Mouse (Mus musculus): ENCODE measurements around the gene Cyb5r2. TPM values are rescaled to one million over a fixed set of nuclear protein-coding genes. Genes with fewer than 3 reads are reported as not detected.

Gene Cyb5r2
- polyA plus RNA-seq, 1 experiment from 2014 or later = 0.08 TPM

GRCm38 (mm10) chr7:107714067-107714466 lies 43.8 kb downstream of the Cyb5r2 start:
- Histone ChIP-seq H3K27ac (no peak overlapping the region), H3K4me1 (replicated peaks) (no peaks in the 10 kb centered on the region), H3K9me3 (no peaks in the 10 kb centered on the region), H3K36me3 (no peaks in the 10 kb centered on the region), H3K4me3 (replicated peaks) (no peak overlapping the region), H3K27me3 (no peaks in the 10 kb centered on the region), H3K9ac (replicated peaks) (no peak overlapping the region), H3K4me2 (replicated peaks) (no peak overlapping the region)
- 84% methylated on average over 5 of the region's 5 CpGs for WGBS
- no peak for ATAC-seq

DNA sequence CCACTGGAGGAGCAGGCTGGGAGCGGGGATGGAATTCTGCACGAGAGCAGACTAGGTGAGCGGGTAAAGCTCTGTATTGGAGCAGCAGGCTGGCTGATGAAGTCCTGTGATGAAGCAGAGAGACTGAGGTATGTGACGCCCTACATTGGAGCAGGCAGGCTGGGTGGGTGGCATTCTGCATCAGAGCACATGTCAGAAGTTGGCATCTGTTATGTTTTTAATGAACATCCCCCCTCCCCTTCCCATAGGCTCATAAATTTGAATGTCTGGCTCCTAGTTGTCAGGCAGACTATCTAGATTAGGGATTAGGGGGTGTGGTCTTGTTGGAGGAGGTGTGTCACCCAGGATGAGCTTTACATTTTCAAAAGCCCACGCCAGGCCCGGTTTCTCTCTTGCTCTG lies 45.1 kb downstream of the Cyb5r2 start:
- Histone ChIP-seq H3K4me2 (replicated peaks) (no peak overlapping the region), H3K4me1 (replicated peaks) (peaks cover 9% of the 10 kb centered on the region; the same call in 1 of the 2 replicates), H3K27ac (no peak overlapping the region), H3K27me3 (no peaks in the 10 kb centered on the region), H3K9ac (replicated peaks) (no peak overlapping the region), H3K9me3 (no peaks in the 10 kb centered on the region), H3K4me3 (replicated peaks) (no peak overlapping the region), H3K36me3 (no peaks in the 10 kb centered on the region)
- no peak for ATAC-seq
- WGBS = 60% methylated on average over 6 of the region's 6 CpGs

GRCm38 (mm10) chr7:107708491-107709112 lies 49.2 kb downstream of the Cyb5r2 start:
- H3K9ac ChIP-seq (replicated peaks) = no peak overlapping the region; the same call in 1 of the 2 replicates
- ATAC-seq = peak; percentile 87
- peak overlapping the region; percentile 10; the same call in 1 of the 2 replicates for H3K4me3 ChIP-seq (replicated peaks)
- no peak overlapping the region for H3K27ac ChIP-seq
- no peaks in the 10 kb centered on the region for H3K36me3 ChIP-seq
- WGBS = 3% methylated on average over 10 of the region's 10 CpGs
- peaks cover 11% of the 10 kb centered on the region; the same call in 1 of the 2 replicates for H3K4me1 ChIP-seq (replicated peaks)
- H3K4me2 ChIP-seq (replicated peaks) = peak overlapping the region; percentile 45
- no peaks in the 10 kb centered on the region for H3K27me3 ChIP-seq
- H3K9me3 ChIP-seq = no peaks in the 10 kb centered on the region

DNA sequence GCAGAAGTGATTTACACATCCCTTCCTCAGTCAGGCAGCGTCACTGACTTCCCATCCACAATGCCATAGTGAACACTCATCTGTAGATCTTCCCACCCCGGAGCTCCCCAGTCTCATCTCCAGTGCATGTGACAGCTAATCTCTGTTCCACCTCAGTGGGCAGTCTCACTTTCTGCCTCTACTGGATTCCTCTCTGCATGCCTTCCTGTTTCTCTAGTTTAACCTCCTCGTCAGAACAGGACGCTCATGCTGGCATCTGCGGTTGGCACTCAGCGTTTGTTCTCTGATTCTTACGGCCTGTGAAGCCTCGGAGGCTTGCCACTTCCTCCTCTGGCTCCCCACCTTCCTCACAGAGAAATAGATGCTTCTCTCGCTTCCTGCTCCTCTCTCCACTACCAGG lies 50.2 kb downstream of the Cyb5r2 start:
- Histone ChIP-seq H3K4me1 (replicated peaks) (peaks cover 11% of the 10 kb centered on the region; the same call in 1 of the 2 replicates), H3K36me3 (no peaks in the 10 kb centered on the region), H3K4me3 (replicated peaks) (no peak overlapping the region), H3K9me3 (no peaks in the 10 kb centered on the region), H3K27ac (no peak overlapping the region), H3K4me2 (replicated peaks) (no peak overlapping the region), H3K9ac (replicated peaks) (no peak overlapping the region), H3K27me3 (no peaks in the 10 kb centered on the region)
- ATAC-seq = no peak
- 60% methylated on average over 9 of the region's 9 CpGs for WGBS

DNA sequence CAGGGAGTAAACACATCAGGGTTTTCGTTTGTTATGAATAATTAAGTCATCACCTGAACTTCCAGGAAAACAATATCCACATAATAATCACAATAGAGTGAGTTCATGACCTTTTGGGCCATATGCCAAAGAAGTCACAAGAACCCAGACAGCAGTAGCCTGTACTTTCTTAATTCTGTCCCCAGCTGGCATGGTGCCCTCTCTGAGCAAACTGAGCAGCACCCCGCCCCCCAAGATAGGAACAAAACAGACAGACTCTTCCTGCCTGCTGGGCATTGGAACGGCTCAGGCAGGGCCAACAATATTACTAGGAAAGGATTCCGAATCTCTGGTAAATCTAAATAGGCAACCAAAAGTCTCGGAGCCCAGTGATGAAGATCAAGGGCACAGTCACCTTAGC lies 51.9 kb downstream of the Cyb5r2 start:
- no peak for ATAC-seq
- WGBS = 67% methylated on average over 5 of the region's 5 CpGs
- H3K27me3 ChIP-seq = no peaks in the 10 kb centered on the region
- H3K4me1 ChIP-seq (replicated peaks) = peaks cover 11% of the 10 kb centered on the region; the same call in 1 of the 2 replicates
- H3K36me3 ChIP-seq = no peaks in the 10 kb centered on the region
- no peak overlapping the region for H3K9ac ChIP-seq (replicated peaks)
- no peak overlapping the region for H3K27ac ChIP-seq
- no peaks in the 10 kb centered on the region for H3K9me3 ChIP-seq
- no peak overlapping the region for H3K4me2 ChIP-seq (replicated peaks)
- no peak overlapping the region for H3K4me3 ChIP-seq (replicated peaks)

- no peak overlapping the region for H3K4me3 ChIP-seq (replicated peaks)
- no peak overlapping the region for H3K9ac ChIP-seq (replicated peaks)
- no peaks in the 10 kb centered on the region for H3K9me3 ChIP-seq
- no peak for ATAC-seq
- H3K4me2 ChIP-seq (replicated peaks) = no peak overlapping the region
- H3K27ac ChIP-seq = no peak overlapping the region
- H3K27me3 ChIP-seq = 0 out of 2 replicates have a peak, but pooled peaks cover 2% of the 10 kb centered on the region
- H3K36me3 ChIP-seq = no peaks in the 10 kb centered on the region
- H3K4me1 ChIP-seq (replicated peaks) = 0 out of 2 replicates have a peak, but pooled peaks cover 2% of the 10 kb centered on the region
- 76% methylated on average over 13 of the region's 13 CpGs for WGBS
These were observed 55.1 kb downstream of the Cyb5r2 start for GRCm38 (mm10) chr7:107702461-107703380.

GRCm38 (mm10) chr7:107700646-107701045 lies 57.2 kb downstream of the Cyb5r2 start:
- Histone ChIP-seq H3K4me3 (replicated peaks) (no peak overlapping the region), H3K27ac (no peak overlapping the region), H3K4me1 (replicated peaks) (no peaks in the 10 kb centered on the region), H3K36me3 (no peaks in the 10 kb centered on the region), H3K27me3 (peaks cover 13% of the 10 kb centered on the region; the same call in 1 of the 2 replicates), H3K4me2 (replicated peaks) (no peak overlapping the region), H3K9ac (replicated peaks) (no peak overlapping the region), H3K9me3 (no peaks in the 10 kb centered on the region)
- ATAC-seq = no peak
- 87% methylated on average over 5 of the region's 5 CpGs for WGBS

- 80% methylated on average over 1 of the region's 1 CpGs for WGBS
- H3K4me1 ChIP-seq (replicated peaks) = no peaks in the 10 kb centered on the region
- no peak overlapping the region for H3K4me3 ChIP-seq (replicated peaks)
- H3K9ac ChIP-seq (replicated peaks) = no peak overlapping the region
- H3K27ac ChIP-seq = no peak overlapping the region
- H3K27me3 ChIP-seq = peaks cover 13% of the 10 kb centered on the region; the same call in 1 of the 2 replicates
- no peak overlapping the region for H3K4me2 ChIP-seq (replicated peaks)
- no peaks in the 10 kb centered on the region for H3K9me3 ChIP-seq
- ATAC-seq = no peak
- no peaks in the 10 kb centered on the region for H3K36me3 ChIP-seq
These were observed 57.9 kb downstream of the Cyb5r2 start for GRCm38 (mm10) chr7:107699926-107700325.

Other genes with a start within 250 kb of the Cyb5r2 start
- 2.4 and 2.5 TPM in 2 replicates for gene Olfml1, start 190.6 kb downstream of the Cyb5r2 start, polyA plus RNA-seq (2015; fragmentation: Nextera tagmentation; extraction: Ambion mirVana)
- 1.2 and 1.3 TPM in 2 replicates for gene Ppfibp2, start 162.8 kb downstream of the Cyb5r2 start, polyA plus RNA-seq (2015; fragmentation: Nextera tagmentation; extraction: Ambion mirVana)
- gene 5330417H12Rik, start 132.9 kb downstream of the Cyb5r2 start, polyA plus RNA-seq (2015; fragmentation: Nextera tagmentation; extraction: Ambion mirVana) = not detected in 2 replicates
- gene Ovch2, start 43.2 kb upstream of the Cyb5r2 start, polyA plus RNA-seq (2015; fragmentation: Nextera tagmentation; extraction: Ambion mirVana) = not detected in 2 replicates
- gene Olfr467, start 54.2 kb upstream of the Cyb5r2 start, polyA plus RNA-seq (2015; fragmentation: Nextera tagmentation; extraction: Ambion mirVana) = not detected in 2 replicates
- not detected in 2 replicates for gene Olfr469, start 67.5 kb upstream of the Cyb5r2 start, polyA plus RNA-seq (2015; fragmentation: Nextera tagmentation; extraction: Ambion mirVana)
- gene Olfr470, start 89.5 kb upstream of the Cyb5r2 start, polyA plus RNA-seq (2015; fragmentation: Nextera tagmentation; extraction: Ambion mirVana) = not detected in 2 replicates
- not detected in 2 replicates for gene Olfr472, start 139.9 kb upstream of the Cyb5r2 start, polyA plus RNA-seq (2015; fragmentation: Nextera tagmentation; extraction: Ambion mirVana)
- gene Olfr473, start 172.4 kb upstream of the Cyb5r2 start, polyA plus RNA-seq (2015; fragmentation: Nextera tagmentation; extraction: Ambion mirVana) = not detected in 2 replicates
- not detected in 2 replicates for gene Olfr474, start 196.6 kb upstream of the Cyb5r2 start, polyA plus RNA-seq (2015; fragmentation: Nextera tagmentation; extraction: Ambion mirVana)
- not detected in 2 replicates for gene Olfr476, start 206.8 kb upstream of the Cyb5r2 start, polyA plus RNA-seq (2015; fragmentation: Nextera tagmentation; extraction: Ambion mirVana)
- not detected in 2 replicates for gene Olfr477, start 228.7 kb upstream of the Cyb5r2 start, polyA plus RNA-seq (2015; fragmentation: Nextera tagmentation; extraction: Ambion mirVana)